Mouse (Mus musculus) myocyte (in vitro differentiated cells): ENCODE measurements around the gene Pakap. TPM values are rescaled to one million over a fixed set of nuclear protein-coding genes. Genes with fewer than 3 reads are reported as not detected.

Experiments
- H3K27me3 ChIP-seq: one replicate; pipeline ENCODE4 v1.6.1; 2011; ENCODE audit not compliant: control insufficient read depth, insufficient read depth, insufficient read length
- H3K36me3 ChIP-seq: one replicate; pipeline ENCODE4 v1.6.1; 2011; ENCODE audit not compliant: control insufficient read depth, insufficient read depth
- H3K4me2 ChIP-seq: one replicate; pipeline ENCODE4 v1.6.1; 2011; ENCODE audit warnings: low read depth, control low read depth
- H3K4me3 ChIP-seq: one replicate; pipeline ENCODE4 v1.5.1; 2011; ENCODE audit warnings: mild to moderate bottlenecking, control low read depth, moderate library complexity
- H3K79me2 ChIP-seq: one replicate; pipeline ENCODE4 v1.6.1; 2011; ENCODE audit not compliant: control insufficient read depth, insufficient read depth
- H3ac ChIP-seq: one replicate; pipeline ENCODE4 v1.6.1; 2011; ENCODE audit not compliant: control insufficient read depth, insufficient read length
- CEBPB ChIP-seq: IDR thresholded peaks from 2 replicates; pipeline ENCODE4 v1.6.1; 2011; ENCODE audit warnings: mild to moderate bottlenecking, moderate library complexity; ENCODE audit not compliant: poor library complexity, insufficient read depth, severe bottlenecking
- E2F4 ChIP-seq: IDR thresholded peaks from one replicate; pipeline ENCODE4 v1.6.1; 2011; ENCODE audit warnings: mild to moderate bottlenecking, control low read depth, moderate library complexity; ENCODE audit not compliant: insufficient read depth
- MAX ChIP-seq: IDR thresholded peaks from one replicate; pipeline ENCODE4 v1.6.1; 2011; ENCODE audit warnings: low read depth, mild to moderate bottlenecking, control low read depth
- MYOD1 ChIP-seq, 3 experiments: IDR thresholded peaks; one replicate each; pipeline ENCODE4 v1.6.1; 2011; ENCODE audit warnings: control low read depth in 2 of 3, low read depth in 2 of 3, mild to moderate bottlenecking in 2 of 3, moderate library complexity in 1 of 3; ENCODE audit not compliant: insufficient read length in 2 of 3, control insufficient read depth in 1 of 3
- MYOG ChIP-seq, 3 experiments: IDR thresholded peaks; one replicate each; pipeline ENCODE4 v1.6.1; 2011; ENCODE audit warnings: control low read depth in 2 of 3, low read depth in 2 of 3, mild to moderate bottlenecking in 2 of 3; ENCODE audit not compliant: insufficient read length in 2 of 3, control insufficient read depth in 1 of 3, insufficient read depth in 1 of 3
- POLR2A ChIP-seq: IDR thresholded peaks from one replicate; pipeline ENCODE4 v1.6.1; 2011; ENCODE audit warnings: low read depth, mild to moderate bottlenecking, control low read depth, moderate library complexity; ENCODE audit not compliant: insufficient read length
- POLR2AphosphoS2 ChIP-seq: IDR thresholded peaks from one replicate; pipeline ENCODE4 v1.6.1; 2011; ENCODE audit warnings: low read depth, control low read depth; ENCODE audit not compliant: insufficient read length
- REST ChIP-seq: IDR thresholded peaks from one replicate; pipeline ENCODE4 v1.6.1; 2011; ENCODE audit warnings: mild to moderate bottlenecking, control low read depth, moderate library complexity; ENCODE audit not compliant: insufficient read depth, insufficient read length
- SRF ChIP-seq: IDR thresholded peaks from one replicate; pipeline ENCODE4 v1.6.1; 2011; ENCODE audit warnings: low read depth; ENCODE audit not compliant: control insufficient read depth, insufficient read length
- TCF12 ChIP-seq: IDR thresholded peaks from one replicate; pipeline ENCODE4 v1.6.1; 2011; ENCODE audit warnings: mild to moderate bottlenecking, control low read depth; ENCODE audit not compliant: poor library complexity, insufficient read depth, severe bottlenecking
- TCF3 ChIP-seq: IDR thresholded peaks from one replicate; pipeline ENCODE4 v1.6.1; 2011; ENCODE audit warnings: low read depth, control low read depth; ENCODE audit not compliant: insufficient read length
- USF1 ChIP-seq: IDR thresholded peaks from one replicate; pipeline ENCODE4 v1.6.1; 2011; ENCODE audit warnings: low read depth, mild to moderate bottlenecking, control low read depth, moderate library complexity
- polyA plus RNA-seq: library from polyadenylated mRNA; unstranded; fragments of >200 nt; fragmentation: generic; extraction: Trizol; gene quantifications from one replicate; pipeline ENCODE4 v1.2.1, GENCODE M21; 2012; ENCODE audit warnings: missing spikeins

The Pakap gene
- 6.5 TPM for polyA plus RNA-seq

DNA sequence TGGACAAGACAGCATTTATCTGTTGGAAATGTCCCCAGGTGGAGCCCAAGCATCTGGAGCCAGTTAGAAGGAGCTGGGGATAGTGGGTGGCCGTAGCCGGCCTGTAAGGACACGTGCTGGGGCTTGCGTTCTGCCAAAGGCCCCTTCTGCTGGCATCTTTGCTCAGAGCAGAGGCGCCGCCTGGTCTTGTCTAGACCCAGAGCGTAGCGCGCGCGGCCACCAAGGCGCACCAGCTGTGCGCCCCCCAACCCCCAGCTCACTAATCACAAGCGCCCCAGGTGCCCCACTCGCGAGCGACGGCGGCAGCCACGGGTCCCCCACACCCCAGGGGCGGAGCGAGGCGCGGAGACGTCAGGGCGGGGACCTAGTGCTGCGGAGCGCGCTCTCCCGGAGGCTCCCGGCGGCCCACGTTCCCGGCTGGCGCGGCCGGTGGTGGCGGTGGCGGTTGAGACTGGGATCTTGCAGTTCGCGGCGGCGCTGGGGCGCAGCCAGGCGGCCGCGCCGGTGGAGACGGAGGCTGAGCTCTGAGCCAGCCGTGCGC lies at the start of gene Pakap:
Gene Pakap (plus strand): TSS at position 514 of the 541 bp plus-strand sequence.
- no peak for TF ChIP-seq MAX
- TF ChIP-seq TCF3 = no peak
- peak; percentile 20 for TF ChIP-seq USF1
- TF ChIP-seq MYOD1 (IDR thresholded peaks at IDR 0.05; ENCODE audit: control insufficient read depth in 1 of 3, insufficient read length in 2 of 3, low read depth in 2 of 3) = peak in 2 of 3 experiments; percentile 31 to 41
- TF ChIP-seq POLR2A = peak; percentile 91
- TF ChIP-seq MYOG (IDR thresholded peaks at IDR 0.05; ENCODE audit: control insufficient read depth in 1 of 3, insufficient read depth in 1 of 3, insufficient read length in 2 of 3, low read depth in 2 of 3) = peak in 2 of 3 experiments; percentile 58 to 63
- TF ChIP-seq TCF12 = no peak
- no peak for TF ChIP-seq REST
- TF ChIP-seq E2F4 = no peak
- peak; percentile 76 for TF ChIP-seq POLR2AphosphoS2
- no peak for TF ChIP-seq CEBPB
- TF ChIP-seq SRF = no peak
- Histone ChIP-seq H3ac (peak within 1 kb of the TSS; percentile 34), H3K4me2 (peak within 1 kb of the TSS; percentile 94), H3K27me3 (no peaks in the 10 kb centered on the region), H3K4me3 (peak within 1 kb of the TSS; percentile 82), H3K36me3 (peaks cover 8% of the 10 kb centered on the region), H3K79me2 (peaks cover 50% of the 10 kb centered on the region)

DNA sequence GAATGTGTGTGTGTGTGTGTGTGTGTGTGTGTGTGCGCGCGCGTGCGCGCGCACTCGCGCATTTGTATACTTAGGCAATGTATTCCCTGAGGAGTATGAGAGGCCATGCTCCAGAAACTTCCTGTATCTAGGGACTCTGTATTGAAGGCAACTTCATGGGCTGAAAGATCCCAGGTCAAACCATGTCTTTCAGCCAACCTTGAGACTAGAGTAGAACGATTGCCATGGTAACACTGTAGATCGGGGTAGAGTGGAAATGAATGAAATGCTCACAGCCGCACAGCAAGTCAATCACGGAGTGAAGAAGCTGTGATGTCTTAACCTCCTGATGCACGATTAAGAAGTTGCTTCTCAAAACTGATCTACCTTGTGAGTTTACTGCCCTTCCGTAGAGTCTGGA lies 44.5 kb upstream of the Pakap start:
- H3K79me2 ChIP-seq = no peaks in the 10 kb centered on the region
- H3K36me3 ChIP-seq = no peaks in the 10 kb centered on the region
- no peak overlapping the region for H3ac ChIP-seq
- H3K27me3 ChIP-seq = no peaks in the 10 kb centered on the region
- TF ChIP-seq TCF3 = no peak
- H3K4me3 ChIP-seq = no peak overlapping the region
- H3K4me2 ChIP-seq = no peak overlapping the region

DNA sequence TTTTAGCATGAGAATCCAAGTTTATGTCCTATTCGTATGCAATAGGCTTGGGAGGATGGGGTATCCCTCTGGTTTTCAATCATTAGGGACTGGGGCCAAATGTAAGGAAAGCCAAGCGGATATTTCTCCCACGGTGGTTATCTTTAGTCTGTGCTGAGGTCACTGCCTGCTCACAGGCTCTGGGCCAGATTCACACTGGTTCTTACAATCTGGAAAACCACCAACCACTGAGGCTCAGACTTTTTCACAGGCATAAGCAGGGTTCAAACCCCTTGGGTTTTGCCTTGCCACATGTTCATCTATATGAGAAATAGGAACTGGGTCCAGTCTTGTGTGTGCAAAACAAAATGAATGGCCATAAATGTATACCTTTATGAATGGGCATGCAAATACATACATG lies 43.5 kb upstream of the Pakap start:
- Histone ChIP-seq H3K4me3 (no peak overlapping the region), H3ac (no peak overlapping the region), H3K79me2 (no peaks in the 10 kb centered on the region), H3K36me3 (no peaks in the 10 kb centered on the region), H3K27me3 (no peaks in the 10 kb centered on the region), H3K4me2 (peak overlapping the region; percentile 26)
- no peak for TF ChIP-seq E2F4
- no peak for TF ChIP-seq MAX
- TF ChIP-seq POLR2AphosphoS2 = no peak
- TF ChIP-seq TCF12 = no peak
- TF ChIP-seq REST = no peak
- no peak for TF ChIP-seq CEBPB
- no peak for TF ChIP-seq MYOG (IDR thresholded peaks at IDR 0.05; ENCODE audit: control insufficient read depth in 1 of 3, insufficient read depth in 1 of 3, insufficient read length in 2 of 3, low read depth in 2 of 3)
- TF ChIP-seq USF1 = no peak
- TF ChIP-seq TCF3 = no peak
- no peak for TF ChIP-seq SRF
- TF ChIP-seq POLR2A = no peak
- no peak for TF ChIP-seq MYOD1 (IDR thresholded peaks at IDR 0.05; ENCODE audit: control insufficient read depth in 1 of 3, insufficient read length in 2 of 3, low read depth in 2 of 3)

DNA sequence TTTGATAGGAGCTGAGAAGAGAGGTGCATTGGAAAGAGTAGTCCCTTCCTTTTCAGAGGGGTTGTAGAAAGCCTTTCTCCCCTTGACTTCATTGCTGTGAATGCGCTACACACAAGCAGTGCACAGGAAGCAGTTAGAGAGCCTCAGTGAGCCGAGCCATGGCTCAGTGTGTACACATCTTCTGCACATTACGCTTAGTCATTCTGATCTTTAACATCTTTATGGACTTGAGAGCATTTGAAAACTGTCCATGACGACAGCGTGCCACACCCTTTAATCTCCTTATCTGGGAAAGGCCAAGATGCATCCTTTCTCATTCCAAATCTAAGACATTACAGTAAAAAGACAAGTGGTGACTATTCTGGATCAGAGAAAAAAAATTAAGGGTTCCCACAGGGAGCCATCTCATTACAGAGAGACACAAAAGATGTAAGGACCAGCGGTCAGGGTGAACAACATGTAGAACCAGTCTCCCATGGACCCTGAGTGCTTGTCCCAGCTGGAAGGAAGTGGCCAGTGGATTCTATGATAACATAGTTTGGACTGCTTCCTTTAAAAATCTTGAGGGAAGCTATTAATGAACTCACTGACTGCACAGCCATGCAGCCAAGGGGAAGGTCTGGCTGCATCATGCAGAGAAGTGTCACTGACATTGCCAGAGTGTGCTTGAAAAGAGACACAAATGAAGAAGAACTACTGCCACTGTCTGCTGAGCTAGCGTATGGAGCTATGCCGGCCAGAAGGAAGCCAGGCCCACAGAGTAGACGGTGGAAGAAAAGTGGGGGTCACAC lies 42.6 kb upstream of the Pakap start:
- Histone ChIP-seq H3K36me3 (no peaks in the 10 kb centered on the region), H3ac (no peak overlapping the region), H3K4me3 (no peak overlapping the region), H3K27me3 (no peaks in the 10 kb centered on the region), H3K79me2 (no peaks in the 10 kb centered on the region), H3K4me2 (peak overlapping the region; percentile 26)
- TF ChIP-seq POLR2AphosphoS2 (no peak), MAX (no peak), USF1 (no peak), REST (no peak), TCF3 (no peak), MYOG (IDR thresholded peaks at IDR 0.05; ENCODE audit: control insufficient read depth in 1 of 3, insufficient read depth in 1 of 3, insufficient read length in 2 of 3, low read depth in 2 of 3) (no peak), POLR2A (no peak), TCF12 (no peak), SRF (no peak), CEBPB (no peak), MYOD1 (IDR thresholded peaks at IDR 0.05; ENCODE audit: control insufficient read depth in 1 of 3, insufficient read length in 2 of 3, low read depth in 2 of 3) (no peak), E2F4 (no peak)

DNA sequence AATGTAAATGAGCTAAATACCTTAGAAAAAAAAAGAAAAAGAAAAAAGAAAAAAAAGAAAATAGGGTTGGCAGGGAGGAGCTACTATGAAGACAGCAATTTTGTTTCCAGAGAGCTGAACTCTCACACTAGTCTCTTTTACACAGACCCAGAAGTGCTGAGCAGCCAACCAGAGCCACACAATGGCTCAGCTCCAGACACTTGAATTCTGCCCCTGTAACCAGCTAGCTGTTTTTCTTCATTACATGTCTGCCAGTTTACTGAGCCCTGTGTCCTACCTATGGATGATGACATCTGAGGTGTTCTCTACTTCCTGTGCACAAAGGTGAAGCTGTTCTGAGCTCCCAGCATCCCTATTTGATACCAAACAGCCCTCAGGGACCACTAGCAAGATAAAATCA lies 39.7 kb upstream of the Pakap start:
- no peaks in the 10 kb centered on the region for H3K27me3 ChIP-seq
- H3K79me2 ChIP-seq = no peaks in the 10 kb centered on the region
- TF ChIP-seq MYOD1 (IDR thresholded peaks at IDR 0.05; ENCODE audit: control insufficient read depth in 1 of 3, insufficient read length in 2 of 3, low read depth in 2 of 3) (no peak), MYOG (IDR thresholded peaks at IDR 0.05; ENCODE audit: control insufficient read depth in 1 of 3, insufficient read depth in 1 of 3, insufficient read length in 2 of 3, low read depth in 2 of 3) (no peak), USF1 (no peak), E2F4 (no peak), CEBPB (no peak), POLR2AphosphoS2 (no peak), MAX (no peak), REST (no peak), POLR2A (no peak), TCF12 (no peak), SRF (no peak), TCF3 (no peak)
- no peak overlapping the region for H3ac ChIP-seq
- H3K4me2 ChIP-seq = no peak overlapping the region
- no peak overlapping the region for H3K4me3 ChIP-seq
- no peaks in the 10 kb centered on the region for H3K36me3 ChIP-seq
